Mouse (Mus musculus) gastrocnemius, postnatal 14 days (tissue): ENCODE measurements around the gene Zcchc24. TPM values are rescaled to one million over a fixed set of nuclear protein-coding genes. Genes with fewer than 3 reads are reported as not detected.

ENCODE experiments used
- DNase-seq: peaks from one replicate; pipeline ENCODE4 v3.0.0; 2021; ENCODE audit warnings: mixed read lengths
- intact Hi-C: fragments of 180-260 bp; cut with DNase I; formaldehyde crosslinking; loops from one replicate; pipeline ENCODE4 v1.15.1; 2025; ENCODE audit warnings: low total_unique reads
- total RNA-seq, 2 experiments: library from RNA; stranded (reverse); gene quantifications; 2 replicates each; pipeline ENCODE4 v1.2.3; 2021

Zcchc24 gene
- total RNA-seq, 2 experiments from 2014 or later = 45.2 to 45.5 TPM

GRCm38 (mm10) chr14:25693888-25694568, 74.8 kb downstream of the Zcchc24 start, which contains the start of gene Ppif:
Gene Ppif (plus strand): TSS chr14:25694154.
- intact Hi-C loops = no loop called here
- peak; percentile 96 for DNase-seq

- intact Hi-C loops = no loop called here
- no peak for DNase-seq
Observed at GRCm38 (mm10) chr14:25693271-25693887, 75.5 kb downstream of the Zcchc24 start.

- intact Hi-C loops = no loop called here
- DNase-seq = no peak
Observed at GRCm38 (mm10) chr14:25686983-25687901, 81.6 kb downstream of the Zcchc24 start.

GRCm38 (mm10) chr14:25686216-25686945, 82.5 kb downstream of the Zcchc24 start:
- intact Hi-C loops = no loop called here
- no peak for DNase-seq

- no peak for DNase-seq
- intact Hi-C loops = no loop called here
Observed at GRCm38 (mm10) chr14:25682020-25682419, 86.8 kb downstream of the Zcchc24 start.

GRCm38 (mm10) chr14:25679625-25680024, 89.2 kb downstream of the Zcchc24 start:
- intact Hi-C loops = no loop called here

GRCm38 (mm10) chr14:25667587-25667986, 101.3 kb downstream of the Zcchc24 start:
- intact Hi-C loops = no loop called here
- no peak for DNase-seq

More at GRCm38 (mm10) chr14:25679625-25680024, 89.2 kb downstream of the Zcchc24 start:
- DNase-seq = no peak

- intact Hi-C loops = no loop called here
- DNase-seq = no peak
Observed at GRCm38 (mm10) chr14:25666668-25667376, 102.0 kb downstream of the Zcchc24 start.

- no peak for DNase-seq
- intact Hi-C loops = no loop called here
Observed at GRCm38 (mm10) chr14:25665314-25665970, 103.4 kb downstream of the Zcchc24 start.

GRCm38 (mm10) chr14:25664310-25664695, 104.5 kb downstream of the Zcchc24 start:
- DNase-seq = no peak
- intact Hi-C loops = no loop called here

- DNase-seq = no peak
- intact Hi-C loops = no loop called here
Observed at GRCm38 (mm10) chr14:25663649-25664309, 105.1 kb downstream of the Zcchc24 start.

Other genes with a start within 250 kb of the Zcchc24 start
- gene Ppif, start 74.9 kb downstream of the Zcchc24 start, total RNA-seq = 10 to 100 TPM; 40.9 to 51.4 TPM
- 10 to 100 TPM; 83.7 to 85.1 TPM for gene Anxa11, start 73.1 kb upstream of the Zcchc24 start, total RNA-seq
- 1 to 10 TPM; 2.9 to 3.6 TPM for gene Plac9a, start 134.1 kb upstream of the Zcchc24 start, total RNA-seq
- 1 to 10 TPM; 1.3 to 1.7 TPM for gene Tmem254a, start 158.6 kb upstream of the Zcchc24 start, total RNA-seq
- gene Cphx1, start 169.3 kb upstream of the Zcchc24 start, total RNA-seq = under 1 TPM in 1 of 2 experiments, not detected in 1; 0.16 TPM
- gene Duxbl1, start 209.5 kb upstream of the Zcchc24 start, total RNA-seq = under 1 TPM; 0.43 to 0.80 TPM